Comparison of ENCODE assay signal across 18 mouse cellular contexts in genomic region chr19:55788905-55789295, GRCm38 (mm10). TPM values are rescaled to one million over a fixed set of nuclear protein-coding genes. Genes with fewer than 3 reads are reported as not detected.
DNase-seq lines count a peak whose midpoint lies in the region; ATAC-seq and TF ChIP-seq lines count a peak whose summit lies in the region.
"Had no signal": no experiment of that assay in that cellular context is flagged by ENCODE, and none has a peak within 500 bp of the region (broad histone marks: within the 10 kb centered on the region; RNA-seq: fewer than 3 reads in every experiment).

No protein-coding gene starts in this region.

- no peaks in the 10 kb centered on the region for H3K27me3 ChIP-seq in heart, adult 2 months (ENCODE audit: control insufficient read depth, insufficient read depth, low read length)
- no peaks in the 10 kb centered on the region for H3K27me3 ChIP-seq in kidney, embryonic 15.5 days
- no peaks in the 10 kb centered on the region for H3K27me3 ChIP-seq in embryonic facial prominence, embryonic 15.5 days
- no peaks in the 10 kb centered on the region for H3K27me3 ChIP-seq in midbrain, embryonic 15.5 days (replicated peaks)
- H3K27me3 ChIP-seq: heart, embryonic 13.5 days; neural tube, embryonic 13.5 days; Patski had no signal

- peaks cover 30% of the 10 kb centered on the region for H3K4me1 ChIP-seq in heart, adult 2 months (ENCODE audit: control insufficient read depth, insufficient read depth, low read length)
- H3K4me1 ChIP-seq in kidney, embryonic 15.5 days, result peaks cover 60% of the 10 kb centered on the region
- H3K4me1 ChIP-seq in embryonic facial prominence, embryonic 15.5 days, result peaks cover 51% of the 10 kb centered on the region
- peaks cover 59% of the 10 kb centered on the region for H3K4me1 ChIP-seq in midbrain, embryonic 15.5 days

- TF ChIP-seq EP300 in heart, adult 2 months (IDR thresholded peaks at IDR 0.05; ENCODE audit: insufficient read depth, low read depth, low read length), result peak; percentile 40; the same call in 1 of the 2 replicates

- H3K4me3 ChIP-seq in heart, adult 2 months, result no peak overlapping the region
- no peak overlapping the region for H3K4me3 ChIP-seq in kidney, embryonic 15.5 days (replicated peaks)
- no peak overlapping the region for H3K4me3 ChIP-seq in embryonic facial prominence, embryonic 15.5 days (replicated peaks)
- no peak overlapping the region for H3K4me3 ChIP-seq in midbrain, embryonic 15.5 days
- H3K4me3 ChIP-seq: heart, embryonic 13.5 days; neural tube, embryonic 13.5 days had no signal

- no peaks in the 10 kb centered on the region for H3K36me3 ChIP-seq in heart, adult 2 months (ENCODE audit: control insufficient read depth, insufficient read depth, low read length)
- no peaks in the 10 kb centered on the region; the same call in 1 of the 2 replicates for H3K36me3 ChIP-seq in kidney, embryonic 15.5 days
- 0 out of 2 replicates have a peak, but pooled peaks cover 4% of the 10 kb centered on the region for H3K36me3 ChIP-seq in embryonic facial prominence, embryonic 15.5 days
- no peaks in the 10 kb centered on the region for H3K36me3 ChIP-seq in midbrain, embryonic 15.5 days (replicated peaks)
- H3K36me3 ChIP-seq: neural tube, embryonic 13.5 days had no signal

- intact Hi-C loops in heart, adult 2 months (cut with DNase I), result no loop called here
- intact Hi-C loops in heart, postnatal 10 days (cut with DNase I), result no loop called here

- H3K4me2 ChIP-seq in kidney, embryonic 15.5 days, result no peak overlapping the region
- no peak overlapping the region for H3K4me2 ChIP-seq in embryonic facial prominence, embryonic 15.5 days (replicated peaks)
- no peak overlapping the region for H3K4me2 ChIP-seq in midbrain, embryonic 15.5 days
- H3K4me2 ChIP-seq: heart, embryonic 13.5 days; neural tube, embryonic 13.5 days had no signal

- H3K79me2 ChIP-seq in heart, adult 2 months (replicated peaks; ENCODE audit: control insufficient read depth, insufficient read depth, low read length), result no peaks in the 10 kb centered on the region

- no peak overlapping the region for H3K27ac ChIP-seq in heart, adult 2 months
- 0 out of 2 replicates have a peak overlapping the region, but pooled peaks have one; percentile 25 for H3K27ac ChIP-seq in kidney, embryonic 15.5 days
- peak overlapping the region; percentile 17; the same call in 1 of the 2 replicates for H3K27ac ChIP-seq in embryonic facial prominence, embryonic 15.5 days (replicated peaks)
- peak overlapping the region; percentile 45; the same call in 1 of the 2 replicates for H3K27ac ChIP-seq in midbrain, embryonic 15.5 days
- H3K27ac ChIP-seq: heart, embryonic 13.5 days had no signal

- no peaks in the 10 kb centered on the region for H3K9me3 ChIP-seq in kidney, embryonic 15.5 days (replicated peaks)
- no peaks in the 10 kb centered on the region for H3K9me3 ChIP-seq in embryonic facial prominence, embryonic 15.5 days (replicated peaks)
- H3K9me3 ChIP-seq in midbrain, embryonic 15.5 days, result no peaks in the 10 kb centered on the region
- H3K9me3 ChIP-seq: heart, embryonic 13.5 days; neural tube, embryonic 13.5 days had no signal

- no peak for ATAC-seq in kidney, embryonic 15.5 days (replicated peaks; ENCODE audit: low FRiP score)
- ATAC-seq in embryonic facial prominence, embryonic 15.5 days (ENCODE audit: insufficient number of reproducible peaks, low FRiP score, low TSS enrichment, low read depth), result no peak
- ATAC-seq in midbrain, embryonic 15.5 days (replicated peaks), result no peak
- ATAC-seq: activated CD4-positive, CD25-positive, alpha-beta regulatory T cell, adult 4 months; Patski had no signal

- DNase-seq in heart, adult 2 months, result no peak
- DNase-seq in heart, postnatal 10 days, result no peak
- no peak for DNase-seq in kidney, adult 9 months
- DNase-seq in lung, postnatal 10 days, result no peak
- no peak for DNase-seq in gastrocnemius, postnatal 4 days (ENCODE audit: low spot score in 2 of 2)
- DNase-seq: adrenal gland, postnatal 14 days; gastrocnemius, postnatal 10 days; left cerebral cortex, postnatal 4 days; lung, adult 18-20 months; lung, postnatal 4 days; right cerebral cortex, postnatal 4 days had no signal

- TF ChIP-seq CTCF in heart, adult 2 months (IDR thresholded peaks at IDR 0.05), result no peak

- H3K9ac ChIP-seq in heart, adult 2 months (ENCODE audit: low read depth, low read length), result no peak overlapping the region
- no peak overlapping the region for H3K9ac ChIP-seq in kidney, embryonic 15.5 days
- H3K9ac ChIP-seq in embryonic facial prominence, embryonic 15.5 days, result no peak overlapping the region
- no peak overlapping the region for H3K9ac ChIP-seq in midbrain, embryonic 15.5 days
- H3K9ac ChIP-seq: heart, embryonic 13.5 days; neural tube, embryonic 13.5 days had no signal

- TF ChIP-seq POLR2A in heart, adult 2 months (IDR thresholded peaks at IDR 0.05; ENCODE audit: insufficient read depth, low read depth, low read length), result no peak

- 28% methylated on average over 5 of the region's 5 CpGs for WGBS in heart, adult 2 months
- 67% methylated on average over 5 of the region's 5 CpGs for WGBS in kidney, embryonic 15.5 days
- 62% methylated on average over 5 of the region's 5 CpGs for WGBS in embryonic facial prominence, embryonic 15.5 days
- 42% methylated on average over 5 of the region's 5 CpGs for WGBS in midbrain, embryonic 15.5 days

RNA-seq across cellular contexts. Expression of gene Tcf7l2, which starts 47.3 kb away (rescaled TPM):
- total RNA-seq in heart, adult 2 months (2021), result 10 to 100 TPM; 13.9 to 14.4 TPM
- polyA plus RNA-seq in heart, adult 2 months (2012; rRNA removed), result 11.1 TPM in 2 replicates
- 10 to 100 TPM; 21.9 to 22.3 TPM for total RNA-seq in heart, postnatal 10 days (2021)
- 61.3 and 61.7 TPM in 2 replicates for polyA plus RNA-seq in kidney, embryonic 15.5 days (2015; fragmentation: Nextera tagmentation; extraction: Ambion mirVana)
- 101 and 108 TPM in 2 replicates for polyA plus RNA-seq in embryonic facial prominence, embryonic 15.5 days (2015; fragmentation: Nextera tagmentation; extraction: Ambion mirVana)
- polyA plus RNA-seq in midbrain, embryonic 15.5 days (2015; fragmentation: Nextera tagmentation; extraction: Ambion mirVana), result 729 and 759 TPM in 2 replicates
- 10 to 100 TPM; 51.2 to 54.9 TPM for total RNA-seq in gastrocnemius, postnatal 4 days (2021)
